Mouse (Mus musculus): Measurements from ENCODE around the gene Isg20. TPM values are rescaled to one million over a fixed set of nuclear protein-coding genes. Genes with fewer than 3 reads are reported as not detected.

Gene Isg20
- polyA plus RNA-seq, 1 experiment: 194 TPM

DNA sequence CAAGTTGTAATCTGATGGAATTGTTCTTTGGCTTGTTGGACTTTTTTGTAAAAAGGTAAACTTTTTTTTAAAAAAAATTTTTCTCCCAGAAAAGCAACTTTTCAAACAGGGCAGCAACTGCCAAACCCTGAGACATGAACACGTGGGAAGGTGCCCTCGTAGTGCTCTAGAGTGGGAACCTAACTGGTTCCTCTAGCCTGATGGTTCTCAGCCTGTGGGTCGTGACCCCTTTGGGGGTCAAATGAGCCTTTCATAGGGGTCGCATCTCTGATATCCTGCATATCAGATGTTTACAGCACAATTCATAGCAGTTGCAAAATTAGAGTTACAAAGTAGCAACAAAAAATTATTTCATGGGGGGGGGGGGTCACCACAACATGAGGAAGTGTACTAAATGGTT, 2.0 kb upstream of the Isg20 start:
- Histone ChIP-seq H3K36me3 (ENCODE audit: control insufficient read depth, insufficient read depth, low read length) (no peaks in the 10 kb centered on the region; the same call in 1 of the 2 replicates), H3K27ac (ENCODE audit: control insufficient read depth, insufficient read depth, low read length) (no peak overlapping the region), H3K27me3 (ENCODE audit: control insufficient read depth, insufficient read depth, low read length) (no peaks in the 10 kb centered on the region), H3K4me1 (replicated peaks; ENCODE audit: control insufficient read depth, insufficient read depth, low read length) (peaks cover 26% of the 10 kb centered on the region), H3K4me3 (ENCODE audit: control insufficient read depth, insufficient read depth, low read length) (no peak overlapping the region)
- no peak for DNase-seq
- TF ChIP-seq CTCF (IDR thresholded peaks at IDR 0.05; ENCODE audit: borderline replicate concordance, control insufficient read depth, extremely low read depth, insufficient read depth, low read length, poor library complexity) (no peak), POLR2A (IDR thresholded peaks at IDR 0.05; ENCODE audit: control insufficient read depth, extremely low read depth, insufficient read depth, low read length, poor library complexity) (no peak)
- 88% methylated on average over 4 of the region's 4 CpGs for WGBS

DNA sequence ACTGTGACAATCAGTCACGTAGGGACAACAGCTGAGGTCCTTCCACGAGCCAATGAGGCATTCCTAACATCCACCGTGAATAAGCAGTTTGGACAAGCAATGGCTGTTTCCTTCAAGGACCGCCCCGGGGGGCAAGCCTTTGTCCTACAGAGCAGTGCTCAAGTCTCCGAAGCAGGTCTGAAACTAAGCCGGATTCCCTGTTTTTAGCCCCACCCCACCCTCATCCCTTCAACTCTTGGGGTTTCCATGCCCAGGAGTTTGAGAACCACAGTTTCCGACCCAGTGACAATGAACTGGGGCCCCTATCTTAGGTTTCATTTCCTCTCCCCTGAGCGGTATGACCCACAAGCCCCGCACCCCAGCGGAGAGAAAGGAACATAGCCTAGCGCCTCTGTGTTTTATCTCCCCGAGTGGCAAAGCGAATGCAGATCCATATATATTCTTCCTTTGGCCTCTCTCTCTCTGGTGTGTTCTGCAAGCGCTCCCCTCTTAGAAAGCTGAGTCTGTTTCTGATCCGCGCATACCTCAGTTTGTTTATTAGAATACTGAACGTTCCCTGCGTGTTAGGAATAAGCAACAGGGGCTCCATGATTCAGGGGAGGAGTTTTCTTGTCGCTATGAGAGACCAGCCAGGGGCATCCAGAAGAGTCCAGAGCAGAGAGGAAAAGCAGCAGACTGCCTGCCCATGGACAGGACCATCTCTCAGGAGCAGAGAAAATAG, 811 bp upstream of the Isg20 start:
- peak; percentile 58 for DNase-seq
- WGBS: 2% methylated on average over 20 of the region's 20 CpGs
- 0 out of 2 replicates have a peak, but pooled peaks have one; percentile 38 for TF ChIP-seq POLR2A (IDR thresholded peaks at IDR 0.05; ENCODE audit: control insufficient read depth, extremely low read depth, insufficient read depth, low read length, poor library complexity)
- no peak for TF ChIP-seq CTCF (IDR thresholded peaks at IDR 0.05; ENCODE audit: borderline replicate concordance, control insufficient read depth, extremely low read depth, insufficient read depth, low read length, poor library complexity)
- Histone ChIP-seq H3K36me3 (ENCODE audit: control insufficient read depth, insufficient read depth, low read length) (no peaks in the 10 kb centered on the region), H3K4me3 (ENCODE audit: control insufficient read depth, insufficient read depth, low read length) (peak overlapping the region; percentile 54), H3K27me3 (ENCODE audit: control insufficient read depth, insufficient read depth, low read length) (no peaks in the 10 kb centered on the region), H3K4me1 (replicated peaks; ENCODE audit: control insufficient read depth, insufficient read depth, low read length) (peaks cover 26% of the 10 kb centered on the region), H3K27ac (ENCODE audit: control insufficient read depth, insufficient read depth, low read length) (peak overlapping the region; percentile 80)

DNA sequence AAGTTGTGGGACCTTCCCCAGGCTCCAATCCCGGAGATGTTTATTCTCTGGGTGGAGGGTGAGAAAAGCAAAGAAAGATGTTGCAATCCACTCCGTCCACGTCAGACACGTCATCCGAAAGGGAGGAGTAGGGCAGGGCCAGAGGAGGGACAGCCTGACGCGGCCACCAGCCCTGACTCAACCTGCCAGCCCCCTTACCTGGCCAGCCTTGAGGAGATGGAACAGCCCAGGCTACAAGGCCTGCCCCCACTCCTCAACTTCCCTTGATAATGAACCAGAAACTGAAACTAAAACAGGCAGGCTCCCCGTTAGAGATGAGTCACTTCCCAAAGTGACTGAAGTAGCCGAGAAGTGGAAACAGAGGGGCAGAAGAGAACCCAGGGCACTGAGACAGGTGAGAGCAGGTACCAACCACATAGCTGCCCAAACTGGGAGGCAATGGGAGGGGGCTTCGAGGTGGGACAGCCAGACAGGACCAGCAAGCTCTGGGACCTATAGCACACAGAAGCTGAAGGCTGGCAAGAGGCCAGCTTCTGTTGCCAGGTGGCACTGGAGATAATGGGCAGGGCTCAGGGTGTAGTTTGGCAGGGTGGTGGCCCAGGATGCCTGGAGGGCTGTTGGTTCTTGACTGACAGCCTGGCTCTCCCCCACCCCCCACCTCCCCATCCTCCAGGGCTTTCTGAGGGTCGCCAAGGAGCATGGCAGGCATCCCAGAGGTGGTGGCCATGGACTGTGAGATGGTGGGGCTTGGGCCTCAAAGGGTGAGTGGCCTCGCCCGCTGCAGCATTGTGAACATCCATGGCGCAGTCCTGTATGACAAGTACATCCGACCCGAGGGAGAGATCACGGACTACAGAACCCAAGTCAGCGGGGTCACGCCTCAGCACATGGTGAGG, 673 bp downstream of the Isg20 start:
- Histone ChIP-seq H3K4me3 (ENCODE audit: control insufficient read depth, insufficient read depth, low read length) (peak overlapping the region; percentile 75), H3K36me3 (ENCODE audit: control insufficient read depth, insufficient read depth, low read length) (no peaks in the 10 kb centered on the region), H3K4me1 (replicated peaks; ENCODE audit: control insufficient read depth, insufficient read depth, low read length) (peaks cover 26% of the 10 kb centered on the region), H3K27me3 (ENCODE audit: control insufficient read depth, insufficient read depth, low read length) (no peaks in the 10 kb centered on the region), H3K27ac (ENCODE audit: control insufficient read depth, insufficient read depth, low read length) (peak overlapping the region; percentile 73)
- 43% methylated on average over 19 of the region's 19 CpGs for WGBS
- TF ChIP-seq CTCF (IDR thresholded peaks at IDR 0.05; ENCODE audit: borderline replicate concordance, control insufficient read depth, extremely low read depth, insufficient read depth, low read length, poor library complexity) (no peak), POLR2A (IDR thresholded peaks at IDR 0.05; ENCODE audit: control insufficient read depth, extremely low read depth, insufficient read depth, low read length, poor library complexity) (no peak)
- DNase-seq: peak; percentile 41

- Histone ChIP-seq H3K4me1 (replicated peaks; ENCODE audit: control insufficient read depth, insufficient read depth, low read length) (peaks cover 26% of the 10 kb centered on the region), H3K4me3 (ENCODE audit: control insufficient read depth, insufficient read depth, low read length) (no peak overlapping the region), H3K27me3 (ENCODE audit: control insufficient read depth, insufficient read depth, low read length) (no peaks in the 10 kb centered on the region), H3K27ac (ENCODE audit: control insufficient read depth, insufficient read depth, low read length) (no peak overlapping the region), H3K36me3 (ENCODE audit: control insufficient read depth, insufficient read depth, low read length) (no peaks in the 10 kb centered on the region)
- 87% methylated on average over 3 of the region's 3 CpGs for WGBS
- no peak for TF ChIP-seq POLR2A (IDR thresholded peaks at IDR 0.05; ENCODE audit: control insufficient read depth, extremely low read depth, insufficient read depth, low read length, poor library complexity)
- TF ChIP-seq CTCF (IDR thresholded peaks at IDR 0.05; ENCODE audit: borderline replicate concordance, control insufficient read depth, extremely low read depth, insufficient read depth, low read length, poor library complexity): no peak
- DNase-seq: no peak
These were observed 1.3 kb downstream of the Isg20 start for GRCm38 (mm10) chr7:78914545-78914845.

DNA sequence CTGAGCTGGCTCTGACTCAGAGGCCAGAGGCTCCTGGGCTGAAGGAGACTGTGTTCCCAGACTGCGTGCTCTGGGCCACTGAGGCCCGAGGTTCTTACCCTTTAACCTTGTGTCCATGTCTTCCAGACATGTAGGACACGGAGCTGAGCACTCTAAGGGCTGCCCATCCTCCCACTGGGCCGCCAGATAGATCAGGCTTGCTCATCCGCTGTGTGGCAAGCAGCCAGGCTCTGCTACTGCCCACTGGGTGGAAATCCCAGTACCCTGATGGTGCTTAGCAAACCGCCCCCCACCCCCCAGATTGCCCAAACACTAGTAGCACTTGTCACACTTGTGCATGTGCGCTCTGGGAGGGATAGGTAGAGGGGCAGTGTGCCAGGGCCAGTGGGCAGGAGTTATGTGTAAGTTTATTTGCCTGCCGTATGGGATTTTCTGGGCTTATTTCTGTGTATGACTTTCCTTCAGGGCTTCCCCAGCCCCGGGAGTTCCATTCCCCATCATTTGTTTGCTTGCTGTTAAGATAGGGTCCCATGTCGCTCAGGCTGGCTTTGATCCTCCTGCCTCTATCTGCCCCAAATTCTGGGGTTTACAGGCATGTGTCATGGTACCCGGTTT, 1.8 kb downstream of the Isg20 start:
- TF ChIP-seq CTCF (IDR thresholded peaks at IDR 0.05; ENCODE audit: borderline replicate concordance, control insufficient read depth, extremely low read depth, insufficient read depth, low read length, poor library complexity) (no peak), POLR2A (IDR thresholded peaks at IDR 0.05; ENCODE audit: control insufficient read depth, extremely low read depth, insufficient read depth, low read length, poor library complexity) (no peak)
- 95% methylated on average over 11 of the region's 11 CpGs for WGBS
- H3K27ac ChIP-seq (ENCODE audit: control insufficient read depth, insufficient read depth, low read length): no peak overlapping the region
- H3K36me3 ChIP-seq (ENCODE audit: control insufficient read depth, insufficient read depth, low read length): no peaks in the 10 kb centered on the region
- H3K27me3 ChIP-seq (ENCODE audit: control insufficient read depth, insufficient read depth, low read length): no peaks in the 10 kb centered on the region
- H3K4me1 ChIP-seq (replicated peaks; ENCODE audit: control insufficient read depth, insufficient read depth, low read length): peaks cover 26% of the 10 kb centered on the region
- DNase-seq: no peak
- H3K4me3 ChIP-seq (ENCODE audit: control insufficient read depth, insufficient read depth, low read length): no peak overlapping the region

DNA sequence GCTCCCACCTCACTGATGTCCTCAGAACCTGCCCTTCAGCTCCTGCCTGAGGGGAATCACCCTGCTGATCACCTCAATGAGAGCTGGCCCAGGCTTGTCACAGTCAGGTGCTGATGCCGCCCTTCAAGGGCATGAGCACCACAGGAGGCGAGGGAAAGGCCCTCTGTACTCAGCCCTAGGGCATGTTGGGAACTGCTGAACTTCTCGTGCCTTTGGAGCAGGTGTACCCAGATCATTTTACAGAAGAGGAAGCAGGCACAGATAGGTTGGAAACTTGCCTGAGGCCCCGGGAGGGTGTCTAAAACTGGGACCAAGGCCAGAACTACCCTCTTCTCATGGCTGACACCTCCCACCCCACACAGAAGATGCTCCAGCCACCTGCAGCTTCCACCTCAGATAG, 5.5 kb downstream of the Isg20 start:
- 29% methylated on average over 4 of the region's 4 CpGs for WGBS
- no peaks in the 10 kb centered on the region for H3K36me3 ChIP-seq (ENCODE audit: control insufficient read depth, insufficient read depth, low read length)
- H3K4me1 ChIP-seq (replicated peaks; ENCODE audit: control insufficient read depth, insufficient read depth, low read length): peaks cover 9% of the 10 kb centered on the region

More for the DNA sequence above, 5.5 kb downstream of the Isg20 start:
- Histone ChIP-seq H3K27ac (ENCODE audit: control insufficient read depth, insufficient read depth, low read length) (no peak overlapping the region), H3K27me3 (ENCODE audit: control insufficient read depth, insufficient read depth, low read length) (no peaks in the 10 kb centered on the region), H3K4me3 (ENCODE audit: control insufficient read depth, insufficient read depth, low read length) (no peak overlapping the region)
- no peak for DNase-seq
- TF ChIP-seq CTCF (IDR thresholded peaks at IDR 0.05; ENCODE audit: borderline replicate concordance, control insufficient read depth, extremely low read depth, insufficient read depth, low read length, poor library complexity) (no peak), POLR2A (IDR thresholded peaks at IDR 0.05; ENCODE audit: control insufficient read depth, extremely low read depth, insufficient read depth, low read length, poor library complexity) (no peak)

All from thymus, adult 2 months (tissue).